Mouse (Mus musculus): ENCODE measurements around the gene Eif3k. TPM values are rescaled to one million over a fixed set of nuclear protein-coding genes. Genes with fewer than 3 reads are reported as not detected.

The Eif3k gene
- polyA plus RNA-seq, 1 experiment, result 218 TPM

GRCm38 (mm10) chr7:28990766-28991273, 9.2 kb upstream of the Eif3k start:
- Histone ChIP-seq H3K4me1 (ENCODE audit: control insufficient read depth, insufficient read depth, insufficient read length) (no peaks in the 10 kb centered on the region), H3K36me3 (ENCODE audit: control insufficient read depth, insufficient read depth, low read length) (peaks cover 66% of the 10 kb centered on the region), H3K27me3 (ENCODE audit: control insufficient read depth, insufficient read depth, low read length) (no peaks in the 10 kb centered on the region), H3K4me3 (ENCODE audit: extremely low read depth, insufficient read depth, insufficient read length) (no peak overlapping the region), H3K27ac (ENCODE audit: insufficient read depth, low read length) (no peak overlapping the region)
- WGBS, result 91% methylated on average over 14 of the region's 14 CpGs
- TF ChIP-seq CTCF (IDR thresholded peaks at IDR 0.05; ENCODE audit: extremely low read depth, insufficient read depth, insufficient read length, insufficient replicate concordance), result no peak
- TF ChIP-seq POLR2A (IDR thresholded peaks at IDR 0.05; ENCODE audit: low read depth, low read length), result no peak
- no peak for DNase-seq (ENCODE audit: low read depth in 1 of 2, low spot score in 2 of 2)

DNA sequence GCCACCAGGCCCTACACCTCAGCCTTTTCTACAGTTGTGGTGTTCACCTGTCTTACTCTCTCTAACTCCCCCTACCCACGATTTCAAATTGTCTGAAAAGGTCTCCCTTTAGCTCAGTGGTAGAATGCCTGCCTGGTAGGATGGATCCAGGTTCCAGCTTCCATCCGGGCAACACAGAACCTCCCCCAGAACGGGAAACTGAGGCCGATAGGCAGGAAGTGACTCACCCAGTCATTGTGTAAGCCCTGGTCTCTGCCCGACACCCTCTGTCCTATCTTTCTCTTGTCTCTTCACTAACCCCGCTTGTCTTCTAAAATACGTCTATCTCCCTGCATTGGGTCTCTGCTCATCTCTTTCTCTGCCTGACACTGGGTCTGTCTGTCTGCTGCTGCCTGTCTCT, 3.5 kb upstream of the Eif3k start:
- DNase-seq (ENCODE audit: low read depth in 1 of 2, low spot score in 2 of 2), result no peak

GRCm38 (mm10) chr7:28984452-28984851, 2.8 kb upstream of the Eif3k start:
- WGBS, result 81% methylated on average over 1 of the region's 1 CpGs

More for the DNA sequence above, 3.5 kb upstream of the Eif3k start:
- TF ChIP-seq CTCF (IDR thresholded peaks at IDR 0.05; ENCODE audit: extremely low read depth, insufficient read depth, insufficient read length, insufficient replicate concordance) (no peak), POLR2A (IDR thresholded peaks at IDR 0.05; ENCODE audit: low read depth, low read length) (no peak)
- Histone ChIP-seq H3K4me3 (ENCODE audit: extremely low read depth, insufficient read depth, insufficient read length) (no peak overlapping the region), H3K4me1 (ENCODE audit: control insufficient read depth, insufficient read depth, insufficient read length) (peaks cover 12% of the 10 kb centered on the region; the same call in 1 of the 2 replicates), H3K27me3 (ENCODE audit: control insufficient read depth, insufficient read depth, low read length) (no peaks in the 10 kb centered on the region), H3K36me3 (ENCODE audit: control insufficient read depth, insufficient read depth, low read length) (peaks cover 34% of the 10 kb centered on the region), H3K27ac (ENCODE audit: insufficient read depth, low read length) (no peak overlapping the region)
- 79% methylated on average over 7 of the region's 7 CpGs for WGBS

GRCm38 (mm10) chr7:28983849-28984248, 2.2 kb upstream of the Eif3k start:
- peak overlapping the region; percentile 16; the same call in 1 of the 2 replicates for H3K4me3 ChIP-seq (ENCODE audit: extremely low read depth, insufficient read depth, insufficient read length)
- no peak for DNase-seq (ENCODE audit: low read depth in 1 of 2, low spot score in 2 of 2)
- 72% methylated on average over 4 of the region's 4 CpGs for WGBS
- no peak for TF ChIP-seq POLR2A (IDR thresholded peaks at IDR 0.05; ENCODE audit: low read depth, low read length)
- TF ChIP-seq CTCF (IDR thresholded peaks at IDR 0.05; ENCODE audit: extremely low read depth, insufficient read depth, insufficient read length, insufficient replicate concordance), result no peak
- H3K27ac ChIP-seq (ENCODE audit: insufficient read depth, low read length), result peak overlapping the region; percentile 11; the same call in 1 of the 2 replicates
- no peaks in the 10 kb centered on the region for H3K27me3 ChIP-seq (ENCODE audit: control insufficient read depth, insufficient read depth, low read length)
- H3K4me1 ChIP-seq (ENCODE audit: control insufficient read depth, insufficient read depth, insufficient read length), result peaks cover 12% of the 10 kb centered on the region; the same call in 1 of the 2 replicates
- peaks cover 26% of the 10 kb centered on the region for H3K36me3 ChIP-seq (ENCODE audit: control insufficient read depth, insufficient read depth, low read length)

More at GRCm38 (mm10) chr7:28984452-28984851, 2.8 kb upstream of the Eif3k start:
- Histone ChIP-seq H3K4me1 (ENCODE audit: control insufficient read depth, insufficient read depth, insufficient read length) (peaks cover 12% of the 10 kb centered on the region; the same call in 1 of the 2 replicates), H3K36me3 (ENCODE audit: control insufficient read depth, insufficient read depth, low read length) (peaks cover 30% of the 10 kb centered on the region), H3K27me3 (ENCODE audit: control insufficient read depth, insufficient read depth, low read length) (no peaks in the 10 kb centered on the region), H3K4me3 (ENCODE audit: extremely low read depth, insufficient read depth, insufficient read length) (no peak overlapping the region), H3K27ac (ENCODE audit: insufficient read depth, low read length) (no peak overlapping the region)
- DNase-seq (ENCODE audit: low read depth in 1 of 2, low spot score in 2 of 2), result no peak
- TF ChIP-seq POLR2A (IDR thresholded peaks at IDR 0.05; ENCODE audit: low read depth, low read length), result no peak
- no peak for TF ChIP-seq CTCF (IDR thresholded peaks at IDR 0.05; ENCODE audit: extremely low read depth, insufficient read depth, insufficient read length, insufficient replicate concordance)

DNA sequence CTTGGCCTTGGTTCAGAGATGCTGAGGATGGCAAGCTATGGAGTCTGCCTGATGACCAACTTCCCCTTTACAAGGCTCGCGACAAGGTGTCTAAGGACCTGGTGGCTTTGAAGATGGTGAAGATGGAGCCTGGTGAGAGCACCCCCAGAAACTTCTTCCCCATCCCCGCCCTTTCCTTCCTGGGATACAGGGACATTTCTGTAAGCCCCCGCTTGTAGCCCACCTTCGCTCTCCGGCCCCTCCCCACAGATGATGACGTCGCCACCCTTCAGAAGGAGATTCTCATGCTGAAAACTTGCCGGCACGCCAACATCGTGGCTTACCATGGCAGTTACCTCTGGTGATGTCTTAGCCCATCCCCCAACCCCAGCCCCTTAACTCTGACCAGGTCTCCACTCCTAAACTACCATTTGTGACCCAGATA, 1.5 kb upstream of the Eif3k start:
- peak overlapping the region; percentile 95 for H3K27ac ChIP-seq (ENCODE audit: insufficient read depth, low read length)
- TF ChIP-seq POLR2A (IDR thresholded peaks at IDR 0.05; ENCODE audit: low read depth, low read length), result no peak
- no peak for TF ChIP-seq CTCF (IDR thresholded peaks at IDR 0.05; ENCODE audit: extremely low read depth, insufficient read depth, insufficient read length, insufficient replicate concordance)
- peak overlapping the region; percentile 77 for H3K4me3 ChIP-seq (ENCODE audit: extremely low read depth, insufficient read depth, insufficient read length)
- peaks cover 12% of the 10 kb centered on the region; the same call in 1 of the 2 replicates for H3K4me1 ChIP-seq (ENCODE audit: control insufficient read depth, insufficient read depth, insufficient read length)
- H3K27me3 ChIP-seq (ENCODE audit: control insufficient read depth, insufficient read depth, low read length), result no peaks in the 10 kb centered on the region
- H3K36me3 ChIP-seq (ENCODE audit: control insufficient read depth, insufficient read depth, low read length), result peaks cover 24% of the 10 kb centered on the region
- DNase-seq (ENCODE audit: low read depth in 1 of 2, low spot score in 2 of 2), result peak; percentile 41 to 54
- WGBS, result 9% methylated on average over 11 of the region's 11 CpGs

- TF ChIP-seq CTCF (IDR thresholded peaks at IDR 0.05; ENCODE audit: extremely low read depth, insufficient read depth, insufficient read length, insufficient replicate concordance) (no peak), POLR2A (IDR thresholded peaks at IDR 0.05; ENCODE audit: low read depth, low read length) (peak; percentile 30; the same call in 1 of the 2 replicates)
- peak; percentile 94 for DNase-seq (ENCODE audit: low read depth in 1 of 2, low spot score in 2 of 2)
- H3K4me3 ChIP-seq (ENCODE audit: extremely low read depth, insufficient read depth, insufficient read length), result peak overlapping the region; percentile 77
- H3K27me3 ChIP-seq (ENCODE audit: control insufficient read depth, insufficient read depth, low read length), result no peaks in the 10 kb centered on the region
- peaks cover 23% of the 10 kb centered on the region for H3K36me3 ChIP-seq (ENCODE audit: control insufficient read depth, insufficient read depth, low read length)
- 2% methylated on average over 19 of the region's 19 CpGs for WGBS
- peaks cover 12% of the 10 kb centered on the region; the same call in 1 of the 2 replicates for H3K4me1 ChIP-seq (ENCODE audit: control insufficient read depth, insufficient read depth, insufficient read length)
- peak overlapping the region; percentile 95 for H3K27ac ChIP-seq (ENCODE audit: insufficient read depth, low read length)
These were observed 780 bp upstream of the Eif3k start for GRCm38 (mm10) chr7:28982274-28983013.

Data from spleen, adult 2 months (tissue).